Mouse (Mus musculus): ENCODE data around the gene Tmem120b.

Gene Tmem120b

GRCm38 (mm10) chr5:123068115-123068514 is at the start of gene Tmem120b:
Gene Tmem120b (plus strand): TSS chr5:123068415.
- no peak for DNase-seq (ENCODE audit: low read depth, low spot score)

- DNase-seq (ENCODE audit: low read depth, low spot score): no peak
Measured at GRCm38 (mm10) chr5:123019336-123020016, 48.7 kb upstream of the Tmem120b start.

- no peak for DNase-seq (ENCODE audit: low read depth, low spot score)
Measured at GRCm38 (mm10) chr5:123020426-123020825, 47.8 kb upstream of the Tmem120b start.

GRCm38 (mm10) chr5:123021438-123021837 is 46.8 kb upstream of the Tmem120b start:
- DNase-seq (ENCODE audit: low read depth, low spot score): peak; percentile 66

GRCm38 (mm10) chr5:123023049-123023448 is 45.2 kb upstream of the Tmem120b start:
- DNase-seq (ENCODE audit: low read depth, low spot score): no peak

GRCm38 (mm10) chr5:123024312-123024711 is 43.9 kb upstream of the Tmem120b start:
- no peak for DNase-seq (ENCODE audit: low read depth, low spot score)

GRCm38 (mm10) chr5:123024965-123025573 is 43.1 kb upstream of the Tmem120b start:
- DNase-seq (ENCODE audit: low read depth, low spot score): no peak

GRCm38 (mm10) chr5:123026414-123026813 is 41.8 kb upstream of the Tmem120b start:
- DNase-seq (ENCODE audit: low read depth, low spot score): no peak

GRCm38 (mm10) chr5:123027436-123027835 is 40.8 kb upstream of the Tmem120b start:
- no peak for DNase-seq (ENCODE audit: low read depth, low spot score)

- DNase-seq (ENCODE audit: low read depth, low spot score): no peak
Measured at GRCm38 (mm10) chr5:123029729-123030128, 38.5 kb upstream of the Tmem120b start.

GRCm38 (mm10) chr5:123031312-123031711 is 36.9 kb upstream of the Tmem120b start:
- DNase-seq (ENCODE audit: low read depth, low spot score): no peak

GRCm38 (mm10) chr5:123033646-123034160 is 34.5 kb upstream of the Tmem120b start:
- no peak for DNase-seq (ENCODE audit: low read depth, low spot score)

- no peak for DNase-seq (ENCODE audit: low read depth, low spot score)
Measured at GRCm38 (mm10) chr5:123035089-123035488, 33.1 kb upstream of the Tmem120b start.

- no peak for DNase-seq (ENCODE audit: low read depth, low spot score)
Measured at GRCm38 (mm10) chr5:123035564-123035963, 32.7 kb upstream of the Tmem120b start.

- peak; percentile 57 for DNase-seq (ENCODE audit: low read depth, low spot score)
Measured at GRCm38 (mm10) chr5:123038115-123038514, 30.1 kb upstream of the Tmem120b start.

GRCm38 (mm10) chr5:123039120-123039752 is 29.0 kb upstream of the Tmem120b start:
- DNase-seq (ENCODE audit: low read depth, low spot score): peak; percentile 87

- no peak for DNase-seq (ENCODE audit: low read depth, low spot score)
Measured at GRCm38 (mm10) chr5:123040796-123041195, 27.4 kb upstream of the Tmem120b start.

GRCm38 (mm10) chr5:123043856-123044255 is 24.4 kb upstream of the Tmem120b start:
- peak; percentile 58 for DNase-seq (ENCODE audit: low read depth, low spot score)

GRCm38 (mm10) chr5:123045561-123046295 is 22.5 kb upstream of the Tmem120b start:
- peak; percentile 64 for DNase-seq (ENCODE audit: low read depth, low spot score)

- no peak for DNase-seq (ENCODE audit: low read depth, low spot score)
Measured at GRCm38 (mm10) chr5:123046916-123047315, 21.3 kb upstream of the Tmem120b start, which contains the start of gene Morn3. Gene Morn3 (minus strand): TSS chr5:123047016.

GRCm38 (mm10) chr5:123049271-123049670 is 18.9 kb upstream of the Tmem120b start:
- peak; percentile 81 for DNase-seq (ENCODE audit: low read depth, low spot score)

- no peak for DNase-seq (ENCODE audit: low read depth, low spot score)
Measured at GRCm38 (mm10) chr5:123050918-123051317, 17.3 kb upstream of the Tmem120b start.
